Mouse (Mus musculus): ENCODE measurements at regions not wholly inside any gene's neighbourhood (a gene's known extent, or its start where the extent isn't known, plus 50 kb on each side); places are given as distances from the start of the nearest gene placed in this dataset.

- no peak for TF ChIP-seq CTCF (IDR thresholded peaks at IDR 0.05; ENCODE audit: borderline replicate concordance, insufficient read depth, low read depth, low read length)
- TF ChIP-seq POLR2A (IDR thresholded peaks at IDR 0.05; ENCODE audit: borderline replicate concordance, insufficient read depth, low read length), result no peak
These were observed 656.3 kb downstream of the Slc22a22 start for GRCm38 (mm10) chr15:56820977-56821579.

All from cerebellum, adult 2 months (tissue).